Mouse (Mus musculus): ENCODE data around the gene Slc7a7. TPM values are rescaled to one million over a fixed set of nuclear protein-coding genes. Genes with fewer than 3 reads are reported as not detected.

Gene Slc7a7
- 3.3 and 5.1 TPM in 2 replicates for polyA plus RNA-seq (2016; fragmentation: Nextera tagmentation; extraction: Ambion mirVana)

- Histone ChIP-seq H3K4me2 (peak within 1 kb of the TSS; percentile 34), H3K4me1 (replicated peaks) (peaks cover 33% of the 10 kb centered on the region), H3K9me3 (no peaks in the 10 kb centered on the region), H3K9ac (replicated peaks) (no peak within 1 kb of the TSS), H3K4me3 (replicated peaks) (no peak within 1 kb of the TSS), H3K36me3 (no peaks in the 10 kb centered on the region), H3K27ac (no peak within 1 kb of the TSS), H3K27me3 (peaks cover 15% of the 10 kb centered on the region)
- ATAC-seq (ENCODE audit: insufficient number of reproducible peaks, insufficient read depth, low FRiP score, low TSS enrichment, low read depth), result no peak
- 9% methylated on average over 19 of the region's 19 CpGs for WGBS
These were observed at the start of gene Slc7a7 for GRCm38 (mm10) chr14:54417623-54418081. Slc7a7 (minus strand) TSS chr14:54417780.

GRCm38 (mm10) chr14:54464293-54465005, 46.9 kb upstream of the Slc7a7 start:
- Histone ChIP-seq H3K4me3 (replicated peaks) (peak overlapping the region; percentile 83), H3K4me1 (replicated peaks) (no peaks in the 10 kb centered on the region; the same call in 1 of the 2 replicates), H3K27me3 (no peaks in the 10 kb centered on the region), H3K9me3 (no peaks in the 10 kb centered on the region), H3K36me3 (peaks cover 25% of the 10 kb centered on the region), H3K9ac (replicated peaks) (peak overlapping the region; percentile 71), H3K4me2 (peak overlapping the region; percentile 82), H3K27ac (peak overlapping the region; percentile 69)
- 2% methylated on average over 45 of the region's 57 CpGs for WGBS
- peak; percentile 80 for ATAC-seq (ENCODE audit: insufficient number of reproducible peaks, insufficient read depth, low FRiP score, low TSS enrichment, low read depth)

- H3K9me3 ChIP-seq, result no peaks in the 10 kb centered on the region
- peak; percentile 82 for ATAC-seq (ENCODE audit: insufficient number of reproducible peaks, insufficient read depth, low FRiP score, low TSS enrichment, low read depth)
- H3K4me2 ChIP-seq, result peak within 1 kb of the TSS; percentile 82
- H3K27me3 ChIP-seq, result no peaks in the 10 kb centered on the region
- WGBS, result under 1% methylated on average over 35 of the region's 35 CpGs
- no peaks in the 10 kb centered on the region; the same call in 1 of the 2 replicates for H3K4me1 ChIP-seq (replicated peaks)
- H3K4me3 ChIP-seq (replicated peaks), result peak within 1 kb of the TSS; percentile 83
- H3K9ac ChIP-seq (replicated peaks), result peak within 1 kb of the TSS; percentile 71
- H3K27ac ChIP-seq, result peak within 1 kb of the TSS; percentile 69
- peaks cover 20% of the 10 kb centered on the region for H3K36me3 ChIP-seq
These were observed 46.3 kb upstream of the Slc7a7 start, which contains the start of gene Lrp10 for GRCm38 (mm10) chr14:54463959-54464292. Lrp10 (plus strand) TSS chr14:54464137.

- Histone ChIP-seq H3K36me3 (peaks cover 14% of the 10 kb centered on the region), H3K27me3 (no peaks in the 10 kb centered on the region), H3K9ac (replicated peaks) (peak overlapping the region; percentile 71; the same call in 1 of the 2 replicates), H3K4me2 (peak overlapping the region; percentile 82), H3K4me3 (replicated peaks) (peak overlapping the region; percentile 83), H3K4me1 (replicated peaks) (no peaks in the 10 kb centered on the region; the same call in 1 of the 2 replicates), H3K27ac (no peak overlapping the region), H3K9me3 (no peaks in the 10 kb centered on the region)
- peak; percentile 22; the same call in 1 of the 2 replicates for ATAC-seq (ENCODE audit: insufficient number of reproducible peaks, insufficient read depth, low FRiP score, low TSS enrichment, low read depth)
- 13% methylated on average over 12 of the region's 12 CpGs for WGBS
These were observed 45.8 kb upstream of the Slc7a7 start for GRCm38 (mm10) chr14:54463108-54463958.

GRCm38 (mm10) chr14:54462146-54462545, 44.6 kb upstream of the Slc7a7 start:
- Histone ChIP-seq H3K27me3 (no peaks in the 10 kb centered on the region), H3K27ac (no peak overlapping the region), H3K4me2 (no peak overlapping the region), H3K9me3 (no peaks in the 10 kb centered on the region), H3K36me3 (peaks cover 2% of the 10 kb centered on the region; the same call in 1 of the 2 replicates), H3K4me3 (replicated peaks) (no peak overlapping the region), H3K4me1 (replicated peaks) (no peaks in the 10 kb centered on the region; the same call in 1 of the 2 replicates), H3K9ac (replicated peaks) (no peak overlapping the region)
- WGBS, result 76% methylated on average over 4 of the region's 4 CpGs
- ATAC-seq (ENCODE audit: insufficient number of reproducible peaks, insufficient read depth, low FRiP score, low TSS enrichment, low read depth), result no peak

GRCm38 (mm10) chr14:54457907-54458569, 40.5 kb upstream of the Slc7a7 start:
- Histone ChIP-seq H3K27me3 (no peaks in the 10 kb centered on the region), H3K4me1 (replicated peaks) (no peaks in the 10 kb centered on the region), H3K4me2 (no peak overlapping the region), H3K9ac (replicated peaks) (no peak overlapping the region), H3K4me3 (replicated peaks) (no peak overlapping the region), H3K27ac (no peak overlapping the region), H3K36me3 (no peaks in the 10 kb centered on the region), H3K9me3 (no peaks in the 10 kb centered on the region)
- ATAC-seq (ENCODE audit: insufficient number of reproducible peaks, insufficient read depth, low FRiP score, low TSS enrichment, low read depth), result no peak
- 90% methylated on average over 14 of the region's 14 CpGs for WGBS

- no peaks in the 10 kb centered on the region for H3K4me1 ChIP-seq (replicated peaks)
- no peak overlapping the region for H3K4me3 ChIP-seq (replicated peaks)
- no peak overlapping the region for H3K27ac ChIP-seq
- no peak for ATAC-seq (ENCODE audit: insufficient number of reproducible peaks, insufficient read depth, low FRiP score, low TSS enrichment, low read depth)
- no peaks in the 10 kb centered on the region for H3K9me3 ChIP-seq
- H3K9ac ChIP-seq (replicated peaks), result no peak overlapping the region
- H3K27me3 ChIP-seq, result no peaks in the 10 kb centered on the region
- no peaks in the 10 kb centered on the region for H3K36me3 ChIP-seq
- no peak overlapping the region for H3K4me2 ChIP-seq
- WGBS, result 85% methylated on average over 11 of the region's 11 CpGs
These were observed 37.3 kb upstream of the Slc7a7 start for GRCm38 (mm10) chr14:54454669-54455528.

GRCm38 (mm10) chr14:54453566-54453965, 36.0 kb upstream of the Slc7a7 start:
- no peak overlapping the region for H3K27ac ChIP-seq
- WGBS, result 92% methylated on average over 9 of the region's 9 CpGs
- no peaks in the 10 kb centered on the region for H3K9me3 ChIP-seq
- H3K36me3 ChIP-seq, result no peaks in the 10 kb centered on the region
- H3K4me1 ChIP-seq (replicated peaks), result 0 out of 2 replicates have a peak, but pooled peaks cover 3% of the 10 kb centered on the region
- H3K27me3 ChIP-seq, result no peaks in the 10 kb centered on the region
- no peak overlapping the region for H3K9ac ChIP-seq (replicated peaks)
- no peak for ATAC-seq (ENCODE audit: insufficient number of reproducible peaks, insufficient read depth, low FRiP score, low TSS enrichment, low read depth)
- no peak overlapping the region for H3K4me2 ChIP-seq
- no peak overlapping the region for H3K4me3 ChIP-seq (replicated peaks)

GRCm38 (mm10) chr14:54445476-54445875, 27.9 kb upstream of the Slc7a7 start:
- no peaks in the 10 kb centered on the region for H3K9me3 ChIP-seq
- H3K36me3 ChIP-seq, result peaks cover 13% of the 10 kb centered on the region
- H3K4me1 ChIP-seq (replicated peaks), result peaks cover 26% of the 10 kb centered on the region
- no peaks in the 10 kb centered on the region for H3K27me3 ChIP-seq
- no peak for ATAC-seq (ENCODE audit: insufficient number of reproducible peaks, insufficient read depth, low FRiP score, low TSS enrichment, low read depth)
- no peak overlapping the region for H3K9ac ChIP-seq (replicated peaks)
- H3K4me2 ChIP-seq, result no peak overlapping the region
- no peak overlapping the region for H3K4me3 ChIP-seq (replicated peaks)
- H3K27ac ChIP-seq, result peak overlapping the region; percentile 13; the same call in 1 of the 2 replicates
- WGBS, result 61% methylated on average over 3 of the region's 3 CpGs
